Mouse (Mus musculus) kidney, adult 2 months (tissue): ENCODE results near the gene Gm49711.

Source experiments
- CTCF ChIP-seq: fragments of 200-500 bp; conservative IDR thresholded peaks from 2 replicates; pipeline ENCODE4 v1.5.1; 2011; ENCODE audit warnings: low read depth, mild to moderate bottlenecking, control low read depth, low read length, moderate library complexity, mixed read lengths; ENCODE audit not compliant: insufficient read depth, insufficient read length
- POLR2A ChIP-seq: fragments of 200-500 bp; IDR thresholded peaks from one replicate; pipeline ENCODE4 v1.6.1; 2011; ENCODE audit warnings: low read depth, low read length, control low read depth

DNA sequence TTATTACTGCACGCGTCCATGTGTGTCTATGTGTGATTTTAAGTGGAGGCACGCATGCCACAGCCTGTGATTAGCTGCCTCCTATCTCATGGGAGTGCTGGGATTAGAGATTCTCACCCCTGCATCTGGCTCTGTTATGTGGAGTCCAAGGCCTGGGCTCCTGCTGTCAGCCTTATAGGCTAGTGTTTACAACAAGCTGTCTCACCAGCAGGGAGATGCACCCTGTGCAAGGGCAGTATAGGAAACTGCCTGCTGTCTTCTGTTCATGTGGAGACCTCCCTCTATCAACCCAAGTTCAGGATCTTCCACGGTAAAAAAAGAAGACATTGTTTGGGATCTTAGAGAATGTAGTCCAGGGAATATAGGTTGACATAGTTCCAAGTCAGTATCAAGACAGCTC lies 92.9 kb downstream of the Gm49711 start:
- TF ChIP-seq POLR2A (no peak), CTCF (no peak)
